Mouse (Mus musculus) thymus, adult 18-20 months (tissue): ENCODE data around the gene AC161166.1.
A peak's percentile ranks its signal among the peaks of the same experiment; 100 is the strongest.
"Not testable (repeated sequence)": the region's sequence is repeated elsewhere in the genome, so short reads cannot be mapped to it uniquely, and the experiment has no call there.

Experiments used
- DNase-seq, 2 experiments: peaks; one replicate each; pipeline ENCODE4 v3.0.0; 2022; ENCODE audit warnings: mixed read lengths in 2 of 2

The AC161166.1 gene

GRCm38 (mm10) chr7:24525686-24526420 lies 13.6 kb upstream of the AC161166.1 start:
- no peak for DNase-seq

- no peak for DNase-seq
These were observed 12.7 kb upstream of the AC161166.1 start for GRCm38 (mm10) chr7:24524978-24525377.

- no peak for DNase-seq
These were observed 11.5 kb upstream of the AC161166.1 start for GRCm38 (mm10) chr7:24523723-24524122.

DNA sequence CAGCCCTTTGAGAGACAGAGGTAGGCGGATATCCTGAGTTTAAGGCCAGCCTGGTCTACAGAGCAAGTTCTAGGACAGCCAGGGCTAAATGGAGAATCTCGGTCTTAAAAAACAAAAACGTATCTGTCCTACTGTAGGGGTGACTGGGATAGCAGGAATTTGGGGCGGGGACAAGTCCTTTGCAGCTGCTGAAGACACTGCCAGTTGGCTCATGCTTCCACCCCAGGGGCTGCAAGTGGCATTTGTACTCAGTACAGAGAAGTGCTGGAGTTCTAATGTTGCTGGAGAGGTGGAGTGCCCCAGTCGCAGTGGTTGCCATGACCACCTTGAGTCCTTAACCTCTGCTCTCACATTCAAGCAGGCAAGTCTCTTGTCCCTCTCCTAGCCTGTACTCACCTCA lies 10.6 kb upstream of the AC161166.1 start:
- DNase-seq: no peak

- not testable (repeated sequence) for DNase-seq
These were observed 7.8 kb upstream of the AC161166.1 start for GRCm38 (mm10) chr7:24520054-24520453.

DNA sequence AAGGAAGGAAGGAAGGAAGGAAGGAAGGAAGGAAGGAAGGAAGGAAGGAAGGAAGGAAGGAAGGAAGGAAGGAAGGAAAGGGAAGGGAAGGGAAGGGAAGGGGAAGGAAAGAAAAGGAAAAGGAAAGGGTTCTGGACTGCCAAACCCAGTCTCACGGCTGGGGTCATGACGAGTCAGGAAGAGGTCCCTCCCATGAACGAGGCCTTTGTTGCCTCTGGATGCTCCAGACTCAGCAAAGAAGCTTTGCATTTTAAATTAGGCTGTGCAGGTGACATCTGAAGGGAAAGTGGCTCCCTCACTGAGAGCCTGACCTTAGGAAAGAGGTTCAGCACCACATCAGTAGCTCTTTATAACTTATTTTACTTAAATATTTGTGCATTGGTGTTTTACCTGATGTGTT lies 6.9 kb upstream of the AC161166.1 start:
- DNase-seq: no peak

DNA sequence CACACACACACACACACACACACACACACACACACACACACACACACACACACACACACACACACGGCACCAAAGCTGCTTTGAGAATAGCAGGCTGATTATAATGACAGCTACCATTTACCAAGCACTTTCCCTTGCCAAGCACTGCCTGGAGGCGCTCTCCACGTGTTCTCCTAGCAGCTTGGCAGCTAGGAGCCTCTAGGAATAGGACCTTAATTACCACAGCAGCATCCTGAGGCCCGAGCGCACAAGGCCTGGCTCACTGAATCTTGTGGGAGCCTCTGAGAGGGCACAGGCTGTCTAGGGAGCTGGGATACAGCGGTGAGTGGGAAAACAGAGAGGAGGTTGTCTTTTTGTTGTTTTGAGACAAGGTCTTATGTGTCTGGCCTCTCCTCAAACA lies 5.4 kb upstream of the AC161166.1 start:
- DNase-seq: no peak

- DNase-seq: no peak
These were observed 4.8 kb upstream of the AC161166.1 start for GRCm38 (mm10) chr7:24517077-24517476.

DNA sequence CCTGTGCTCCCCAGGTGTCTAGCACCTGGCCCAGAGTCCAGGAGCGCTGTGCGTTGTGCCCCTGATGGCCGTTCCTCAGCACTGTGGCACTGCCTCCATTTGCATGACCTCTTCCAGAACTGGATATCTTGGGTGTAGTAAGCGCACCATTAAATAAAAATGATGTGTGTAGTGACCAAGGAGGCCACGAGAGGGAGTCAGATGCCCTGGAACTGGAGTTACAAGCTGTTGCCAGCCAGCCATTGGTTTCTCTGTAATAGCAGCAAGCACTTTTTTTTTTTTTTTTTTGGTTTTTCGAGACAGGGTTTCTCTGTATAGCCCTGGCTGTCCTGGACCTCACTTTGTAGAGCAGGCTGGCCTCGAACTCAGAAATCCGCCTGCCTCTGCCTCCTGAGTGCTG lies 4.1 kb upstream of the AC161166.1 start:
- DNase-seq: not testable (repeated sequence)

DNA sequence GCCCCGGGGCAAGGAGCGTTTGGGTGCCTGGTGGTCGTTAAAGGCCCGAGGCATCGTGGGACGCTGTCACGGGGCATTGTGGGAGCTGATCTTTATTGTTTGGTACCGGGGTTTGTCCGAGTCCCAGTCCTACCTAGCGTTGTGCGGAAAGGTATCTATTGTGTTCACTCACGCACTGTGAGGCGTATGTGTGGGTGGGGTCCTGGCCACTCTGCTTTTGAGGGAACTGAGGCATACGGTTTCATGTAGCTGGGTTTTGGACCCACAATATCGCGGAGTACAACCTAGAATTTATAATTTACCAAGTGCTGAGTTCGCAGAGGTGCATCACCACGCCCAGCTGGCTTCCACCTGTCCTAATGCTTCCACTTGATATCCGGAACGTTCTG lies 4.5 kb downstream of the AC161166.1 start:
- DNase-seq: peak in 1 of 2 experiments; percentile 12

- peak; percentile 38 to 43 for DNase-seq
These were observed 5.2 kb downstream of the AC161166.1 start, which contains the start of gene Zfp428 for GRCm38 (mm10) chr7:24506838-24507725. Gene Zfp428 (plus strand): TSS chr7:24507006.

GRCm38 (mm10) chr7:24506476-24506837 lies 5.8 kb downstream of the AC161166.1 start:
- DNase-seq: no peak

DNA sequence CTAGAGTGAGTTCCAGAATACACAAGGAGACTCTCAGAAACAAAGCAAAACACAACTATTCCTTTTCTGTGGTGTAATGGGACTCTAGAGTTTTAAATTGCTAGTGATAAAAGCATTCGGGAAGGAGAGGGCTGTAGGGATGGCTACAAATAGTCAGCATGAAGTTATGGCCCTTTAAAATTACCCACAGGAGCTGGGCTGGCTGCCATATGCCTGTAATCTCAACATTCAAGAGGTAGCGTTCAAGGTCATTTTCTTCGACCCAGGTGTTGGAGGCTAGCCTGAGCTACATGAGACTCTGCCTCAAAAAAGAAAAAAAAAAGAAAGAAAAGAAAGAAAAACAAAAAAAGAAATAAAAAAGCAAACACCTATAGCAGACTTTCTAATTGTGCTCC lies 6.2 kb downstream of the AC161166.1 start:
- DNase-seq: no peak

DNA sequence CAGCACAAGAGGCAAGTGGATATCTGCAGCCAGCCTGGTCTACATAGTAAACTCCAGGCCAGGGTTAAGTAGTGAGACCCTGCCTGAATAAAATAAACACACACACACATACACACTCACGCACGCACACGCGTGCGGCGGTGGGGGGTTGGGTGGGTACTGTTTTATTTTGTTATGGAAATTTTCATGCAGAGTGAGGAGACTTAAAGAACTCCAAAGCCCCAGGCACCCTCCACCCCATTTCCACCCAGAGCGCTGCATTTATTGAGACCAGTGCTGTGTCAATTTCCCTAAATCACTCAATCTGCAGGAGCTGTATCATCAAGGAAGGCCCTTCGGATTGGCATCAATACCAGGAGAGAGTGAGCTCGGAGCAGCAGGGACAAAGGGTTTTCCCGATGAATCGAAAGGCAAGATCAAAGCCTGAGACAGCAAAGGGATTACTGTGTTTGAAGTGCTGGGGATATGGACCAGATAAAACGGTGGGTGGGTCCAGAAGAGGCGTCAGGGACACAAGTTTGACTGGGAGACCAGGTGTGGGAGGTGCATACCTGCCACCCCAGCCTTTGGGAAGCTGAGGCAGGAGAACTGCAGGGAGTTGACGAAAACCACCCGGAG lies 6.7 kb downstream of the AC161166.1 start:
- DNase-seq: no peak

DNA sequence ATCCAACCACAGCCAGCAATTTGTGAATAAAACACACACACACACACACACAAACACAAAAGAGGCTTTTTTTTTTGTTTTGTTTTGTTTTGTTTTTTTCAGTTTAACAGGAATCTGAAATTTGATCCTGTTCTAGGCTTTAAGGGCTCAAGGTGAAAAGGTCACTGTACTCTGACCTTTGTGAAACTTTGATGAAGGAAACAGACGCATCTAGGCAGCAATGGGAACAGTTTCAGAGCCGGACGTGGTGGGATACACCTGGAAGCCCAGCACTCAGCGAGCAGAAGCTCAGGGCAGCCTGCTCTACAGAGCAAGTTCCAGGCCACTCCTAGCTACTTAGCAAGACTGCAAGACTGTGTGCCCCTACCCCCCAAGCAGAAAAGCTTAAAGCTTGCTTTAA lies 7.4 kb downstream of the AC161166.1 start:
- DNase-seq: no peak

- no peak for DNase-seq
These were observed 8.3 kb downstream of the AC161166.1 start for GRCm38 (mm10) chr7:24504004-24504403.

DNA sequence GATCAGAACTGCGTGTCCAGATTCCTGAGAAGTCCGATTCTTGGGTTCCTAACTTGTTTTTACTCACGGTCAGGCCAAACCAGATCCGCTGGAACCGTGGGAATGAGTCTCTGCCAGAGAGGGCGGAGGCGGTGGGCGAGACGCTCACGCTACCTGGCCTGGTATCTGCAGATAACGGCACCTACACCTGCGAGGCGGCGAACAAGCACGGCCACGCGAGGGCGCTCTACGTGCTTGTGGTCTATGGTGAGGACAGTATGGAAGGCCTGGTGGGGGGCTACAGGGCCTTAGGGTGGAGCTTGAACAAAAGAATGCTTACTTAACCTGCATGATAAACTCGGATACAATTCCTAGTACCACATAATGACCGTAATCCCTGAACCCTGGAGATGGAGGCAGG lies 10.8 kb downstream of the AC161166.1 start:
- DNase-seq: peak in 1 of 2 experiments; percentile 23

- no peak for DNase-seq
These were observed 11.3 kb downstream of the AC161166.1 start for GRCm38 (mm10) chr7:24500929-24501328.

- DNase-seq: no peak
These were observed 12.2 kb downstream of the AC161166.1 start for GRCm38 (mm10) chr7:24499856-24500577.

GRCm38 (mm10) chr7:24488303-24488702 lies 24.0 kb downstream of the AC161166.1 start:
- DNase-seq: no peak

DNA sequence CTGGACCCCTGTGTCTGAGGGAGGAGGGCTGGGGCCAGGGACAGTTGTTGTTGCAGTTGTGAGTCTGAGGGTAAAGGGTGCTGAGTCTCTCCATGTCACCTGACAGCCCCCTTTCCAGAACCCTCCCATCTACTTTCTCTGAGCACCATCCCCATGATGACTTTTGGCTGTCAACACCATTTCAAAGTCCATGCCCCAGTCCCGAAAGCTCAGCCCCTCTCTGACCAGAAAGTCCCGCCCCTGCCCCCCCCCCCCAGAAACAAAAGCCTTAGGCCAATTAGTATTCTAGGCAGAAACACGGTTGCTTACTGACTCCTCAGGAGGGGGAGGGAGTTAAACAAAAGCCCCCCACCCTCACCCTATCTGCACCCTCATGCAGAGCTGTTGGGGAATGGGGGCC lies 24.9 kb downstream of the AC161166.1 start:
- no peak for DNase-seq

DNA sequence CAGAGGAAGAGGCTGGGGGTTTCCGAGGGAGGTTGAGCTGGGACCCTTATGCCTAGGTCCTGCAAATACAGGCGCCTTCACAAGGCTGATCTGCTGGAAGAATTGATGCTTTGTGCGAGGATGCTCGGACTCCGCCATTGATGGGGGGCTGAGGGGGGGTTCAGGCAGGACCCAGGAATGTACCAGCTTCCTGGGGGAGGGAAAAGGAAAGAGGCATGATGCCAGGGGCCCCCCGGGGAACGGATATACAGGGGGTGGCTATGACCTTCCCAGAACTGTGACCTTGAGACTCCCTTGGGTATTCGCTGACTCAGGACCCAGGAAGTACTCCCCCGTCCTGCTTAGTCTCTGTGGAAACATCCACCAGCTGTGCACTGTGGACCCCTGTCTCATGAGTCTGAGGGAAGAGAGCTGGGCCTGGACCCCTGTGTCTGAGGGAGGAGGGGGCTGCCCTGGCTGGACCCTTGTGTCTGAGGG lies 25.6 kb downstream of the AC161166.1 start:
- no peak for DNase-seq

DNA sequence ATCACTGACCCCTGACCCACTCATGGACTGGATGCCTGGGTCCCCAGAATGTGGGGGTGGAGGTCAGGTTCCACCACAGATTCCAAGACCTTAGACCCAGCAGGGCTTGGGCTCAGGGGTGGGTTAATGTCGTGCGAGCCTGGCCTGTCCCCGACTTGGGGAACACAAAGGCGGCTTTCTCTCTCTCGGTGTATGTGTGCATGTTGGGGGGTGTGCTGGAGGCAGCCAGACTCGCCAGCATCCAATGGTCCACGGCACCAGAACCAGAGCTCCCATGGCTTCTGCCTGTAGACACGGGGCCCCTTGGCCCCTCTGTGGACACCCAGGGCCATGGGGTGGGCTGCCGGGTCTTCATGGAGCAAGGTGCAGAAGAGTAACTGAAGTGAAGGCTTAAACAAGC lies 26.8 kb downstream of the AC161166.1 start:
- no peak for DNase-seq
